Mouse (Mus musculus): ENCODE measurements around the gene Cdh11. TPM values are rescaled to one million over a fixed set of nuclear protein-coding genes. Genes with fewer than 3 reads are reported as not detected.

Cdh11 gene
- total and polyA plus RNA-seq, 3 experiments: 0.13 to 0.17 TPM; not detected in 1

- Histone ChIP-seq H3K27me3 (replicated peaks) (no peaks in the 10 kb centered on the region), H3K4me1 (ENCODE audit: control insufficient read depth in 1 of 2, insufficient read depth in 2 of 2) (no peaks in the 10 kb centered on the region), H3K27ac (ENCODE audit: insufficient read depth, low read depth) (no peak overlapping the region), H3K79me2 (replicated peaks; ENCODE audit: control insufficient read depth, extremely low read depth, insufficient read depth, poor library complexity, severe bottlenecking) (no peaks in the 10 kb centered on the region), H3K4me2 (ENCODE audit: insufficient read depth, low read depth, poor library complexity, severe bottlenecking) (no peak overlapping the region), H3K36me3 (replicated peaks in 1 of 2; ENCODE audit: control insufficient read depth in 1 of 2, insufficient read depth in 1 of 2, low read length in 1 of 2) (no peaks in the 10 kb centered on the region), H3K9me3 (replicated peaks; ENCODE audit: low read length) (peaks cover 40% of the 10 kb centered on the region), H3K4me3 (replicated peaks in 1 of 3; ENCODE audit: low read depth in 2 of 3, low read length in 2 of 3, poor library complexity in 1 of 3) (no peak overlapping the region), H3K9ac (ENCODE audit: insufficient read depth, low read depth) (no peak overlapping the region)
- dilution Hi-C loops (cut with MboI; ENCODE audit: extremely low pct_ligation_motif_present, extremely low pct_unique_long_range_greater_than_20kb, low sequenced_read_pairs) (no loop called here), in situ Hi-C loops (cut with MboI; ENCODE audit: low pct_ligation_motif_present, low pct_unique_long_range_greater_than_20kb, low sequenced_read_pairs) (no loop called here)
- TF ChIP-seq MEF2A (IDR thresholded peaks at IDR 0.05; ENCODE audit: borderline replicate concordance, low read depth, low read length): no peak
- TF ChIP-seq ZC3H11A (IDR thresholded peaks at IDR 0.05; ENCODE audit: low read depth, low read length): no peak
- TF ChIP-seq TCF12 (IDR thresholded peaks at IDR 0.05; ENCODE audit: low read depth, low read length): no peak
- no peak for DNase-seq (ENCODE audit: extremely low read depth)
Measured at GRCm38 (mm10) chr8:102753839-102754238, 31.6 kb downstream of the Cdh11 start.

GRCm38 (mm10) chr8:102742940-102743339 lies 42.5 kb downstream of the Cdh11 start:
- Histone ChIP-seq H3K27me3 (replicated peaks) (no peaks in the 10 kb centered on the region), H3K79me2 (replicated peaks; ENCODE audit: control insufficient read depth, extremely low read depth, insufficient read depth, poor library complexity, severe bottlenecking) (no peaks in the 10 kb centered on the region), H3K9me3 (replicated peaks; ENCODE audit: low read length) (peaks cover 56% of the 10 kb centered on the region), H3K4me1 (ENCODE audit: control insufficient read depth in 1 of 2, insufficient read depth in 2 of 2) (no peaks in the 10 kb centered on the region), H3K36me3 (replicated peaks in 1 of 2; ENCODE audit: control insufficient read depth in 1 of 2, insufficient read depth in 1 of 2, low read length in 1 of 2) (no peaks in the 10 kb centered on the region), H3K4me3 (replicated peaks in 1 of 3; ENCODE audit: low read depth in 2 of 3, low read length in 2 of 3, poor library complexity in 1 of 3) (no peak overlapping the region), H3K4me2 (ENCODE audit: insufficient read depth, low read depth, poor library complexity, severe bottlenecking) (no peak overlapping the region), H3K9ac (ENCODE audit: insufficient read depth, low read depth) (no peak overlapping the region), H3K27ac (ENCODE audit: insufficient read depth, low read depth) (no peak overlapping the region)
- TF ChIP-seq CTCF (conservative IDR thresholded peaks at IDR 0.05 in 1 of 2, IDR thresholded peaks at IDR 0.05 in 1 of 2; ENCODE audit: low read depth in 2 of 2, low read length in 2 of 2): no peak
- no peak for TF ChIP-seq JUN (IDR thresholded peaks at IDR 0.05; ENCODE audit: insufficient read depth, low read depth, low read length)
- TF ChIP-seq SIN3A (IDR thresholded peaks at IDR 0.05; ENCODE audit: low read length): no peak
- no peak for DNase-seq (ENCODE audit: extremely low read depth)
- dilution Hi-C loops (cut with MboI; ENCODE audit: extremely low pct_ligation_motif_present, extremely low pct_unique_long_range_greater_than_20kb, low sequenced_read_pairs): no loop called here
- in situ Hi-C loops (cut with MboI; ENCODE audit: low pct_ligation_motif_present, low pct_unique_long_range_greater_than_20kb, low sequenced_read_pairs): no loop called here

GRCm38 (mm10) chr8:102742008-102742591 lies 43.3 kb downstream of the Cdh11 start:
- no peak for DNase-seq (ENCODE audit: extremely low read depth)
- no peak for TF ChIP-seq SMC3 (IDR thresholded peaks at IDR 0.05; ENCODE audit: low read depth, low read length)
- TF ChIP-seq ZC3H11A (IDR thresholded peaks at IDR 0.05; ENCODE audit: low read depth, low read length): no peak
- TF ChIP-seq BHLHE40 (IDR thresholded peaks at IDR 0.05; ENCODE audit: low read depth, low read length): no peak
- no peak for TF ChIP-seq CHD1 (IDR thresholded peaks at IDR 0.05; ENCODE audit: low read depth, low read length)
- TF ChIP-seq POLR2A (IDR thresholded peaks at IDR 0.05; ENCODE audit: low read depth, low read length): no peak
- no peak for TF ChIP-seq CTCF (conservative IDR thresholded peaks at IDR 0.05 in 1 of 2, IDR thresholded peaks at IDR 0.05 in 1 of 2; ENCODE audit: low read depth in 2 of 2, low read length in 2 of 2)
- TF ChIP-seq POLR2AphosphoS2 (IDR thresholded peaks at IDR 0.05; ENCODE audit: low read depth, low read length): no peak
- no peak for TF ChIP-seq MAZ (IDR thresholded peaks at IDR 0.05; ENCODE audit: low read depth, low read length)
- Histone ChIP-seq H3K79me2 (replicated peaks; ENCODE audit: control insufficient read depth, extremely low read depth, insufficient read depth, poor library complexity, severe bottlenecking) (no peaks in the 10 kb centered on the region), H3K27ac (ENCODE audit: insufficient read depth, low read depth) (no peak overlapping the region), H3K9me3 (replicated peaks; ENCODE audit: low read length) (peaks cover 60% of the 10 kb centered on the region), H3K4me2 (ENCODE audit: insufficient read depth, low read depth, poor library complexity, severe bottlenecking) (no peak overlapping the region), H3K4me1 (ENCODE audit: control insufficient read depth in 1 of 2, insufficient read depth in 2 of 2) (no peaks in the 10 kb centered on the region), H3K36me3 (replicated peaks in 1 of 2; ENCODE audit: control insufficient read depth in 1 of 2, insufficient read depth in 1 of 2, low read length in 1 of 2) (no peaks in the 10 kb centered on the region), H3K4me3 (replicated peaks in 1 of 3; ENCODE audit: low read depth in 2 of 3, low read length in 2 of 3, poor library complexity in 1 of 3) (no peak overlapping the region), H3K27me3 (replicated peaks) (no peaks in the 10 kb centered on the region), H3K9ac (ENCODE audit: insufficient read depth, low read depth) (no peak overlapping the region)
- dilution Hi-C loops (cut with MboI; ENCODE audit: extremely low pct_ligation_motif_present, extremely low pct_unique_long_range_greater_than_20kb, low sequenced_read_pairs) (no loop called here), in situ Hi-C loops (cut with MboI; ENCODE audit: low pct_ligation_motif_present, low pct_unique_long_range_greater_than_20kb, low sequenced_read_pairs) (no loop called here)

Data from CH12.LX (cell line).